Mouse (Mus musculus) midbrain, postnatal 0 days (tissue): Measurements from ENCODE around the gene Slc25a47. TPM values are rescaled to one million over a fixed set of nuclear protein-coding genes. Genes with fewer than 3 reads are reported as not detected.

Experiments used
- ATAC-seq: fragments of 200-750 bp; cut with Nextera tagmentation; 2 replicates; pipeline ENCODE4 v1.8.0; 2017; ENCODE audit warnings: moderate number of reproducible peaks, mild to moderate bottlenecking, moderate TSS enrichment, moderate library complexity; ENCODE audit not compliant: low FRiP score
- DNase-seq: peaks from one replicate; pipeline ENCODE4 v3.0.0-alpha.2; 2015; ENCODE audit warnings: low spot score
- H3K27ac ChIP-seq: fragments of 300-500 bp; sonication (generic); 2 replicates; pipeline ENCODE4 v1.5.1; 2014; ENCODE audit warnings: low read depth, mild to moderate bottlenecking, low read length, mixed read lengths
- H3K27me3 ChIP-seq: fragments of 300-500 bp; sonication (generic); 2 replicates; pipeline ENCODE4 v1.6.1; 2014; ENCODE audit warnings: low read length, control low read depth, mixed read lengths; ENCODE audit not compliant: insufficient read depth
- H3K36me3 ChIP-seq: fragments of 300-500 bp; sonication (generic); 2 replicates; pipeline ENCODE4 v1.6.1; 2014; ENCODE audit warnings: low read length, control low read depth, mixed read lengths; ENCODE audit not compliant: insufficient read depth
- H3K4me1 ChIP-seq: fragments of 300-500 bp; sonication (generic); 2 replicates; pipeline ENCODE4 v1.6.1; 2014; ENCODE audit warnings: mild to moderate bottlenecking, control low read depth, antibody characterized with exemption, low read length, mixed read lengths; ENCODE audit not compliant: insufficient read depth
- H3K4me2 ChIP-seq: fragments of 300-500 bp; sonication (generic); 2 replicates; pipeline ENCODE4 v1.6.1; 2014; ENCODE audit warnings: low read depth, mild to moderate bottlenecking, low read length, mixed read lengths; ENCODE audit not compliant: poor library complexity, severe bottlenecking
- H3K4me3 ChIP-seq: fragments of 300-500 bp; sonication (generic); 2 replicates; pipeline ENCODE4 v1.5.1; 2014; ENCODE audit warnings: low read depth, mild to moderate bottlenecking, low read length, moderate library complexity
- H3K9ac ChIP-seq: fragments of 300-500 bp; sonication (generic); replicated peaks from 2 replicates; pipeline ENCODE4 v1.6.1; 2014; ENCODE audit warnings: mild to moderate bottlenecking, low read length, moderate library complexity, mixed read lengths; ENCODE audit not compliant: poor library complexity, severe bottlenecking
- H3K9me3 ChIP-seq: fragments of 300-500 bp; sonication (generic); 2 replicates; pipeline ENCODE4 v1.6.1; 2016; ENCODE audit warnings: low read length, control low read depth
- CTCF ChIP-seq: IDR thresholded peaks from 2 replicates; pipeline ENCODE4 v1.5.1; 2016; ENCODE audit warnings: antibody characterized with exemption, mild to moderate bottlenecking
- WGBS: fragments of 180-500 bp; shearing (Covaris S2); extraction: QIAGEN DNeasy Blood & Tissue Kit; methylation state at CpG from one replicate; pipeline ENCODE4 v1.1.7; 2014; 5-methylcytosine and 5-hydroxymethylcytosine counted together
- microRNA counts: library from miRNA; unstranded; fragments of <30 nt; microRNA quantifications from one replicate; lab custom pipeline; 2015
- microRNA-seq: library from miRNA; unstranded; fragments of <30 nt; microRNA quantifications from one replicate; pipeline ENCODE4, GENCODE M21; 2016; ENCODE audit warnings: borderline number of aligned reads
- polyA plus RNA-seq: library from polyadenylated mRNA; unstranded; fragments of >200 nt; fragmentation: Nextera tagmentation; extraction: Ambion mirVana; gene quantifications from 2 replicates; pipeline ENCODE4 v1.2.1, GENCODE M21; 2015
- total RNA-seq: library from RNA; depleted of rRNA; stranded (reverse); fragments of >200 nt; gene quantifications from 2 replicates; pipeline ENCODE4 v1.2.3, GENCODE M21; 2014; rRNA removed

Gene Slc25a47
- total and polyA plus RNA-seq, 2 experiments from 2014 or later = 5.9 to 13.2 TPM

DNA sequence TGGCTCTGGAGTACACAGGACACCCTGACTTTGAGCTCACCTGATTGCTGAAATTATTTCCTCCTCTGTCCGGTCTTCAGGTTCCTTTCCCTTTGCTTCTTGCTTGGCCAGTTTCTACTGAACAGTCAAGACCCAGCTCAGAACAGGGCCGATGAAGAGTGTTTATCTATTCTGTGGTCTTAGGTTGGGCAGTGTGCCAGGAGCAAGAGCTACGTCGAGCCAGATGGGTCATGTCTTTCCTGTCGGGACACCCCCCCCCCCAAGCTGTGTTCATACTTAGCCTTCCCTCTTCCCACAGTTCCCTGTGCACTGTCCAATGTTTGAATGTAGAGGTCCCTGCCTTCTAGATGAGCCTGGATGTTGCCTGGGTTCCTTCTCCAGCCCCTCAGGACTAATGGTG lies 65.5 kb downstream of the Slc25a47 start:
- H3K27ac ChIP-seq = no peak overlapping the region
- H3K9me3 ChIP-seq = no peaks in the 10 kb centered on the region
- no peak overlapping the region for H3K4me3 ChIP-seq
- H3K4me1 ChIP-seq = peaks cover 4% of the 10 kb centered on the region
- no peaks in the 10 kb centered on the region for H3K36me3 ChIP-seq
- TF ChIP-seq CTCF = no peak
- ATAC-seq (no peak), DNase-seq (no peak)
- 71% methylated on average over 5 of the region's 5 CpGs for WGBS
- H3K9ac ChIP-seq = no peak overlapping the region
- no peaks in the 10 kb centered on the region for H3K27me3 ChIP-seq
- H3K4me2 ChIP-seq = no peak overlapping the region

GRCm38 (mm10) chr12:108902940-108903339 lies 67.1 kb downstream of the Slc25a47 start:
- no peak overlapping the region for H3K4me3 ChIP-seq
- no peak overlapping the region for H3K9ac ChIP-seq
- ATAC-seq (no peak), DNase-seq (peak; percentile 56)
- no peak overlapping the region for H3K27ac ChIP-seq
- no peaks in the 10 kb centered on the region for H3K27me3 ChIP-seq
- H3K36me3 ChIP-seq = no peaks in the 10 kb centered on the region
- H3K9me3 ChIP-seq = no peaks in the 10 kb centered on the region
- peak; percentile 87 for TF ChIP-seq CTCF
- H3K4me2 ChIP-seq = no peak overlapping the region
- H3K4me1 ChIP-seq = peaks cover 4% of the 10 kb centered on the region
- WGBS = 24% methylated on average over 8 of the region's 8 CpGs

GRCm38 (mm10) chr12:108903600-108904275 lies 67.9 kb downstream of the Slc25a47 start:
- peak; percentile 94 for TF ChIP-seq CTCF
- H3K4me2 ChIP-seq = no peak overlapping the region; the same call in 1 of the 2 replicates
- DNase-seq = peak; percentile 90
- no peak overlapping the region for H3K27ac ChIP-seq
- no peaks in the 10 kb centered on the region for H3K9me3 ChIP-seq
- ATAC-seq = no peak; the same call in 1 of the 2 replicates
- 49% methylated on average over 8 of the region's 8 CpGs for WGBS
- no peak overlapping the region for H3K9ac ChIP-seq
- no peaks in the 10 kb centered on the region for H3K27me3 ChIP-seq
- H3K4me3 ChIP-seq = no peak overlapping the region
- H3K36me3 ChIP-seq = no peaks in the 10 kb centered on the region
- peaks cover 4% of the 10 kb centered on the region for H3K4me1 ChIP-seq

DNA sequence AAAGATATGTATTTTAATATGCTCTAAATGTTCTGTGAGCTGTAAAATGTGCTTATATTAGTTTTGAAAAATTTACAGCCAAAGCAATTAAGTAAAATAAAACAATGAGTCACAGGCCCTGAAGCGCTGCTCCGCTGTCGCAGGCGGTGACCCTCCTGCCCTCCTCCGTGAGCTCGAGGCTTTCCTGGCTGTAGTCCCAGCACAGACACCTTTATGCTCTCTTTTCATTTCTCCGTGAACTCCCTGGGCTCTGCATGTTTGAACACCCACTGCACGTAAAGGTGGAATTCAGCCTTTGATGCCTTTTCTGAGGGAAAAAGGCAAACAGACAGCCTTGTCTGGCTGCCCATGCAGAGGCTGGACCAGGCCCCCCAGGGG lies 68.4 kb downstream of the Slc25a47 start:
- Histone ChIP-seq H3K4me2 (peak overlapping the region; percentile 24; the same call in 1 of the 2 replicates), H3K27me3 (no peaks in the 10 kb centered on the region), H3K36me3 (no peaks in the 10 kb centered on the region), H3K27ac (no peak overlapping the region), H3K4me1 (peaks cover 4% of the 10 kb centered on the region), H3K9ac (0 out of 2 replicates have a peak overlapping the region, but pooled peaks have one; percentile 29), H3K9me3 (no peaks in the 10 kb centered on the region), H3K4me3 (no peak overlapping the region)
- 28% methylated on average over 8 of the region's 8 CpGs for WGBS
- DNase-seq (no peak), ATAC-seq (no peak)
- TF ChIP-seq CTCF = no peak

DNA sequence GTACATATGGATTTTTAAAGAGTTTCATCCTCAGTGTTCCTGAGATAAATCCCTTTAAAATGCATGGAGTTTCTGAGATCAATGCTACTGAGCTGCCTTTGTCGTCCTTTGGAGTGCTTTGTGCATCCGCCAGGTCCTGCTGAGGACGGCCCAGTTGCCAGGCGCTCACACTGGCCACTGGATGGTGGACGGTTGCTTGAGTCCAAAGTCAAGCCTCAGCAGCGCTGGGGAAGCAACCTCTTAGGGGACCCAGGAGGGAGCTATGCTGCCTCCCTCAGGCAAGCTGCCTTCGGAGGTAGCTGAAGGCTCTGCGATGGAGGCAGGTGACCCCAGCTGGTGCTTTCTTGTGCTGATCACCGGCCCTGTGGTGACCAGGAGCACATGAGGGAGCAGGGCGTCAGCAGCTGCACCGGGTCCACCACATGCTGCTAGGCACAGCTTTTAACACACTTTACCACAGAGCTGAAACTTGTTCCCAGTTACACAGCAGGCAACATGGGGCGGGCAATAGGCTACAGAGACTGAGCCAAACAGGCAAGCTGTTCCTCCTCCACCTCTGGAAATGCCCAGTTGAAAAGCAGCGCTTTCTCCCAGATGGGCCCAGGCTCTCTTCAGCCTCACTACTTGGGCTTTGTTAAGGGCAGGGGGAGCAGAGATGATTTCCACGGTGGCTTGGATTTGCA lies 69.9 kb downstream of the Slc25a47 start:
- Histone ChIP-seq H3K9me3 (no peaks in the 10 kb centered on the region), H3K4me2 (no peak overlapping the region), H3K9ac (no peak overlapping the region), H3K36me3 (no peaks in the 10 kb centered on the region), H3K27me3 (no peaks in the 10 kb centered on the region), H3K4me1 (peaks cover 4% of the 10 kb centered on the region), H3K4me3 (no peak overlapping the region), H3K27ac (no peak overlapping the region)
- 24% methylated on average over 14 of the region's 14 CpGs for WGBS
- peak; percentile 22; the same call in 1 of the 2 replicates for TF ChIP-seq CTCF
- ATAC-seq = no peak
- DNase-seq = no peak

GRCm38 (mm10) chr12:108906398-108906797 lies 70.6 kb downstream of the Slc25a47 start:
- peaks cover 4% of the 10 kb centered on the region for H3K4me1 ChIP-seq
- H3K9ac ChIP-seq = no peak overlapping the region
- H3K4me3 ChIP-seq = no peak overlapping the region
- no peak for TF ChIP-seq CTCF
- no peak overlapping the region for H3K4me2 ChIP-seq
- DNase-seq (no peak), ATAC-seq (no peak)
- H3K27ac ChIP-seq = no peak overlapping the region
- H3K36me3 ChIP-seq = no peaks in the 10 kb centered on the region
- 33% methylated on average over 12 of the region's 12 CpGs for WGBS
- no peaks in the 10 kb centered on the region for H3K9me3 ChIP-seq
- H3K27me3 ChIP-seq = no peaks in the 10 kb centered on the region

MicroRNAs encoded within 50 kb of the gene (microRNA counts, 519-probe panel; counts per million panel counts)
- microRNA mmu-miR-345-3p (lab: Ali Mortazavi, UCI) (528 counts per million, percentile 58 among the panel's probes with 10 or more counts), microRNA mmu-miR-345-5p (lab: Ali Mortazavi, UCI) (3,013 counts per million, percentile 70 among the panel's probes with 10 or more counts)

Small RNAs within 50 kb of the gene (microRNA-seq; reads per million reads assigned to microRNA genes)
- 130 reads per million, percentile 48 among the genes with 10 or more reads in this experiment for gene Mir345

Other genes with a start within 250 kb of the Slc25a47 start
- 0.71 and 2.1 TPM in 2 replicates for gene Degs2, start 133.7 kb upstream of the Slc25a47 start, total RNA-seq
- gene Degs2, start 133.7 kb upstream of the Slc25a47 start, polyA plus RNA-seq = 1.1 and 1.4 TPM in 2 replicates
- 35.4 and 38.3 TPM in 2 replicates for gene Yy1, start 43.1 kb upstream of the Slc25a47 start, total RNA-seq
- gene Yy1, start 43.1 kb upstream of the Slc25a47 start, polyA plus RNA-seq = 7.4 and 9.2 TPM in 2 replicates
- 20.1 and 21.8 TPM in 2 replicates for gene Slc25a29, start 163 bp upstream of the Slc25a47 start, total RNA-seq
- gene Slc25a29, start 163 bp upstream of the Slc25a47 start, polyA plus RNA-seq = 14.6 and 15.6 TPM in 2 replicates
- gene Wdr25, start 57.6 kb downstream of the Slc25a47 start, total RNA-seq = 5.2 and 6.5 TPM in 2 replicates
- 5.1 and 6.1 TPM in 2 replicates for gene Wdr25, start 57.6 kb downstream of the Slc25a47 start, polyA plus RNA-seq
- 108 and 142 TPM in 2 replicates for gene Wars, start 58.1 kb downstream of the Slc25a47 start, total RNA-seq
- 97.3 and 99.1 TPM in 2 replicates for gene Wars, start 58.1 kb downstream of the Slc25a47 start, polyA plus RNA-seq
- gene Begain, start 232.2 kb downstream of the Slc25a47 start, total RNA-seq = 78.2 and 84.2 TPM in 2 replicates
- 28.4 and 31.8 TPM in 2 replicates for gene Begain, start 232.2 kb downstream of the Slc25a47 start, polyA plus RNA-seq